Mouse (Mus musculus) liver, embryonic 14.5 days (tissue): ENCODE data around the gene Zdhhc20.
"Not testable (repeated sequence)": the region's sequence is repeated elsewhere in the genome, so short reads cannot be mapped to it uniquely, and the experiment has no call there.

Source experiments
- CTCF ChIP-seq: IDR thresholded peaks from 2 replicates; pipeline ENCODE4 v1.5.1; 2016; ENCODE audit warnings: antibody characterized with exemption, low read depth, control low read depth
- EP300 ChIP-seq: IDR thresholded peaks from 2 replicates; pipeline ENCODE4 v1.6.1; 2016; ENCODE audit warnings: antibody characterized with exemption, low read depth

- not testable (repeated sequence) for TF ChIP-seq CTCF, EP300
Measured at GRCm38 (mm10) chr14:57896088-57896871, 6.2 kb upstream of the Zdhhc20 start.
